In genomic region chrX:144716330-144716729, GRCm38 (mm10) we compare ENCODE assay signal across 24 mouse cellular contexts. TPM values are rescaled to one million over a fixed set of nuclear protein-coding genes. Genes with fewer than 3 reads are reported as not detected.
"Had no signal": no experiment of that assay in that cellular context is flagged by ENCODE, and none has a peak within 500 bp of the region (broad histone marks: within the 10 kb centered on the region; RNA-seq: fewer than 3 reads in every experiment).

No protein-coding gene starts in this region.

- DNase-seq: heart, postnatal 10 days; heart, postnatal 14 days; heart, postnatal 36 days; heart, postnatal 4 days; kidney, adult 11 months; kidney, adult 18-20 months; kidney, adult 2 months; kidney, adult 8-10 months; kidney, adult 9 months; kidney, postnatal 10 days; kidney, postnatal 14 days; kidney, postnatal 25 days; kidney, postnatal 36 days; kidney, postnatal 4 days; layer of hippocampus, adult 9-11 months; layer of hippocampus, postnatal 36 days had no signal

- ATAC-seq: hindbrain, embryonic 16.5 days; hindbrain, postnatal 0 days; inflammation-experienced regulatory T-cells, adult 6 months; intestine, embryonic 15.5 days; intestine, embryonic 16.5 days; intestine, postnatal 0 days had no signal

RNA-seq across cellular contexts. Expression of gene Rtl4, which starts 27.6 kb away (rescaled TPM):
- total RNA-seq: heart, postnatal 10 days; heart, postnatal 14 days; heart, postnatal 25 days; heart, postnatal 36 days; hematopoietic stem cell, adult 5-6 weeks had no signal

RNA-seq across cellular contexts. Expression of gene Trpc5, which starts 28.4 kb away (rescaled TPM):
- total RNA-seq: heart, postnatal 10 days; heart, postnatal 14 days; heart, postnatal 25 days; heart, postnatal 36 days; heart, postnatal 4 days; hematopoietic stem cell, adult 5-6 weeks had no signal
